Mouse (Mus musculus) ovary, postnatal 14 days (tissue): ENCODE data around the gene Ppp1r21.

Source experiments
- DNase-seq: peaks from one replicate; pipeline ENCODE4 v3.0.0; 2022; ENCODE audit warnings: low spot score

The Ppp1r21 gene

GRCm38 (mm10) chr17:88529519-88530235, at the start of gene Ppp1r21:
Ppp1r21 (plus strand) TSS chr17:88530118.
- peak; percentile 97 for DNase-seq

GRCm38 (mm10) chr17:88480369-88480768, 49.5 kb upstream of the Ppp1r21 start:
- no peak for DNase-seq

- DNase-seq: no peak
Observed at GRCm38 (mm10) chr17:88481062-88481461, 48.9 kb upstream of the Ppp1r21 start.

GRCm38 (mm10) chr17:88481587-88481986, 48.3 kb upstream of the Ppp1r21 start:
- DNase-seq: no peak

GRCm38 (mm10) chr17:88484539-88484938, 45.4 kb upstream of the Ppp1r21 start:
- DNase-seq: no peak

GRCm38 (mm10) chr17:88484951-88485350, 45.0 kb upstream of the Ppp1r21 start:
- DNase-seq: no peak

- no peak for DNase-seq
Observed at GRCm38 (mm10) chr17:88490546-88490945, 39.4 kb upstream of the Ppp1r21 start.

- DNase-seq: no peak
Observed at GRCm38 (mm10) chr17:88491366-88492106, 38.4 kb upstream of the Ppp1r21 start.

GRCm38 (mm10) chr17:88492107-88492460, 37.8 kb upstream of the Ppp1r21 start:
- DNase-seq: no peak

GRCm38 (mm10) chr17:88493551-88493950, 36.4 kb upstream of the Ppp1r21 start:
- no peak for DNase-seq

GRCm38 (mm10) chr17:88494121-88494771, 35.7 kb upstream of the Ppp1r21 start:
- no peak for DNase-seq

- no peak for DNase-seq
Observed at GRCm38 (mm10) chr17:88494772-88495132, 35.2 kb upstream of the Ppp1r21 start.

- no peak for DNase-seq
Observed at GRCm38 (mm10) chr17:88498090-88498682, 31.7 kb upstream of the Ppp1r21 start.

GRCm38 (mm10) chr17:88504056-88504455, 25.9 kb upstream of the Ppp1r21 start:
- DNase-seq: no peak

GRCm38 (mm10) chr17:88505275-88505723, 24.6 kb upstream of the Ppp1r21 start:
- DNase-seq: no peak

- no peak for DNase-seq
Observed at GRCm38 (mm10) chr17:88505941-88506340, 24.0 kb upstream of the Ppp1r21 start.

- DNase-seq: no peak
Observed at GRCm38 (mm10) chr17:88507376-88507775, 22.5 kb upstream of the Ppp1r21 start.

- peak; percentile 46 for DNase-seq
Observed at GRCm38 (mm10) chr17:88508846-88509508, 20.9 kb upstream of the Ppp1r21 start.

GRCm38 (mm10) chr17:88509999-88510398, 19.9 kb upstream of the Ppp1r21 start:
- no peak for DNase-seq

- DNase-seq: peak; percentile 76
Observed at GRCm38 (mm10) chr17:88511095-88511551, 18.8 kb upstream of the Ppp1r21 start.

GRCm38 (mm10) chr17:88516477-88516876, 13.4 kb upstream of the Ppp1r21 start:
- no peak for DNase-seq

- no peak for DNase-seq
Observed at GRCm38 (mm10) chr17:88527781-88528180, 2.1 kb upstream of the Ppp1r21 start.
